Mouse (Mus musculus): ENCODE measurements around the gene Hnrnpd. TPM values are rescaled to one million over a fixed set of nuclear protein-coding genes. Genes with fewer than 3 reads are reported as not detected.
A peak's percentile ranks its signal among the peaks of the same experiment; 100 is the strongest.

Gene Hnrnpd
- polyA plus RNA-seq, 1 experiment from 2014 or later = 315 TPM

DNA sequence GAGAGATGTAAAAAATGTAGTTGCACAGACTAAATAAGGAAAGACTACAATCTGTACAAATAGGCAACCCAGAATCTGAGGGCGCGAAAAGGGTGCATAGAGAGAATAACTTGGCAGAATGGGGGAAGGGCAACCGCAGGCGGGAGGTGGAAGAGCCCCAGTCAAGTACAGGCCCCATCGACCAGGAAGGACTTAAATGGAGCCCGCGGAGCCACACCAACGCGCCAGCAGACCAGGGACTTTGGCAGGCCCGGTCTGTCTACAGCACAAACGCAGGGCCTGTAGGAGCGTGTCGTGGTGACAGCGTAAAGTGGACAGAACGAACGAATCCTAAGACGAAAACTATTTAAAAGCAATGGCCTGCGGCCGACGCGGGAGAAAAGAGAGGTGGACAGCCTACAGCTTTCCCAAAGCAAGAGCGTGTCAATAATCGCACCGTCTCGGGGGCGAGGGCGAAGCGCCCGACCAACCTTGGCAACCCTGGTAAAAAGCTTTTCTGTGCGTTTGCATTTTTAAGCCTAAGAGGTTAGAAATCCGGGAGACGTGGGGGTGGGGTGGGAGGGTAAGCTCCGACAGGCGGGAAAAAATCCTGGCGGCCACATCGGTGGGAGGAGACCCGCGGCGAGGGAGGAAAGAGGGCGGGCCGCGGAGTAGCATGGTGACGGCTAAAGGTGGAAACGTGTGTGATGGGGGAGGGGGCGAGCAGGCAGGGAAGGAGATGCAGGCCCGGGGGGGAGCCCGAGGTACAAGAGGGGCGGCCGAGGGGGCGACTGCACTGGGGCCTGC lies 1.0 kb downstream of the Hnrnpd start:
- peak overlapping the region; percentile 99 for H3K27ac ChIP-seq (replicated peaks; ENCODE audit: low read depth, low read length)
- peak overlapping the region; percentile 99 for H3K9ac ChIP-seq (replicated peaks; ENCODE audit: low read length)
- no peaks in the 10 kb centered on the region for H3K9me3 ChIP-seq (replicated peaks; ENCODE audit: control insufficient read depth, low read length)
- no peaks in the 10 kb centered on the region for H3K27me3 ChIP-seq (ENCODE audit: control insufficient read depth, insufficient read depth, low read length)
- no peaks in the 10 kb centered on the region for H3K4me1 ChIP-seq (ENCODE audit: control insufficient read depth, insufficient read depth, low read length)
- peak overlapping the region; percentile 69 for H3K4me2 ChIP-seq (ENCODE audit: low read depth, low read length)
- peak overlapping the region; percentile 84 for H3K4me3 ChIP-seq (ENCODE audit: low read depth, low read length)
- ATAC-seq (replicated peaks; ENCODE audit: insufficient number of reproducible peaks, low FRiP score, low TSS enrichment, low read depth) (peak; percentile 54), DNase-seq (ENCODE audit: low spot score) (peak; percentile 86)
- no peaks in the 10 kb centered on the region for H3K36me3 ChIP-seq (replicated peaks; ENCODE audit: control insufficient read depth, insufficient read depth, low read depth, low read length)
- WGBS = under 1% methylated on average over 45 of the region's 50 CpGs

DNA sequence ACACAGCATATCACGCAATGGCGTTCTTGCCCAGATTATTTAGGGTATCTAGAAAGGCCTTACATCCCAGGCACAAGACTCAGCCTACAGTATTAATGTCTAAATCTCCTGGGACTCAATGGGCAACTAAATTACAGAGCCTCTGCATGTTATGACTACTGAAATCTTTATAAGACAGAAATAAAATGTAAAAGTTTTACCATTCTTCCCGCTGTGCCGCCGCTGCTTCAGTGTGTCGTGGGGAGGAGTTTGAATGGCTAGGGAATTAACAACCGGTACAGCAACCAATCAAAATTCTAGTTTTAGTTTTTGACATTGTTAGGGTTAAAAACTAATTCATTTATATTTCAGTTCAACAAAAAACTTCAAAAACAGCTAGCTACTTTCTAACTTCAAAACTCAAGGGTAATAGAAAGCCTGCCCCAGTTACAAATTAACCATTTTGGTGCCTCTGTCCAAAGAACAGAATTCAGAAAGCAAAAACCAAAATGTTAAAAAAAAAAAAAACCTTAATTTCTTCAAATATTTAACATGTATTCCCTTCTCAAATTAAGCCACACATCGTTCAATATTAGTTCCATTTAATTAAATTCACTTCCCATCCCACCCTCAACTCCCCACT lies 2.3 kb downstream of the Hnrnpd start:
- DNase-seq (ENCODE audit: low spot score) (peak; percentile 36), ATAC-seq (replicated peaks; ENCODE audit: insufficient number of reproducible peaks, low FRiP score, low TSS enrichment, low read depth) (no peak)
- no peak overlapping the region for H3K27ac ChIP-seq (replicated peaks; ENCODE audit: low read depth, low read length)
- peak overlapping the region; percentile 69 for H3K4me2 ChIP-seq (ENCODE audit: low read depth, low read length)
- peak overlapping the region; percentile 84 for H3K4me3 ChIP-seq (ENCODE audit: low read depth, low read length)
- no peaks in the 10 kb centered on the region for H3K9me3 ChIP-seq (replicated peaks; ENCODE audit: control insufficient read depth, low read length)
- H3K9ac ChIP-seq (replicated peaks; ENCODE audit: low read length) = peak overlapping the region; percentile 99
- H3K36me3 ChIP-seq (replicated peaks; ENCODE audit: control insufficient read depth, insufficient read depth, low read depth, low read length) = no peaks in the 10 kb centered on the region
- WGBS = 21% methylated on average over 8 of the region's 8 CpGs
- no peaks in the 10 kb centered on the region for H3K4me1 ChIP-seq (ENCODE audit: control insufficient read depth, insufficient read depth, low read length)
- no peaks in the 10 kb centered on the region for H3K27me3 ChIP-seq (ENCODE audit: control insufficient read depth, insufficient read depth, low read length)

DNA sequence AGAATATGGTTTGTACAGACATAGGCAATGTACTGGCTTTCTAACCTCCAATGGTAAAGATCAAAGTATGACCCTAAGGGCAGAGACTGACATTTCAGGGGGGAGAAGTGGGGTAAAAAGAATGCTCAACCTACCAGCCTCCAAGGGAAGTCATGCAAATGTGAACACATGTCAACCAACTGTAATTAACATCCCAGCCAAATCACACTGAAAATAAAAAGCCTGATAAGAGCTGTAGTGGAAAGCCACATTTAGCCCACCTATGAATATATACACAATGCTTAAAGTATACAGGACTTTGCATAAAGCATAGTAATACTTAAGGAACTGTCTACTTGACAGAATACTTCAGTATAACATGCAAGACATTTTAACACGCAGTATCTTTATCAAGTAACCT lies 3.0 kb downstream of the Hnrnpd start:
- H3K27ac ChIP-seq (replicated peaks; ENCODE audit: low read depth, low read length) = no peak overlapping the region
- WGBS = 76% methylated on average over 1 of the region's 1 CpGs
- H3K4me3 ChIP-seq (ENCODE audit: low read depth, low read length) = peak overlapping the region; percentile 21
- ATAC-seq (replicated peaks; ENCODE audit: insufficient number of reproducible peaks, low FRiP score, low TSS enrichment, low read depth) (no peak), DNase-seq (ENCODE audit: low spot score) (no peak)
- H3K9ac ChIP-seq (replicated peaks; ENCODE audit: low read length) = no peak overlapping the region
- peak overlapping the region; percentile 45 for H3K4me2 ChIP-seq (ENCODE audit: low read depth, low read length)
- H3K4me1 ChIP-seq (ENCODE audit: control insufficient read depth, insufficient read depth, low read length) = no peaks in the 10 kb centered on the region
- H3K9me3 ChIP-seq (replicated peaks; ENCODE audit: control insufficient read depth, low read length) = no peaks in the 10 kb centered on the region
- H3K27me3 ChIP-seq (ENCODE audit: control insufficient read depth, insufficient read depth, low read length) = no peaks in the 10 kb centered on the region
- H3K36me3 ChIP-seq (replicated peaks; ENCODE audit: control insufficient read depth, insufficient read depth, low read depth, low read length) = no peaks in the 10 kb centered on the region; the same call in 1 of the 2 replicates

DNA sequence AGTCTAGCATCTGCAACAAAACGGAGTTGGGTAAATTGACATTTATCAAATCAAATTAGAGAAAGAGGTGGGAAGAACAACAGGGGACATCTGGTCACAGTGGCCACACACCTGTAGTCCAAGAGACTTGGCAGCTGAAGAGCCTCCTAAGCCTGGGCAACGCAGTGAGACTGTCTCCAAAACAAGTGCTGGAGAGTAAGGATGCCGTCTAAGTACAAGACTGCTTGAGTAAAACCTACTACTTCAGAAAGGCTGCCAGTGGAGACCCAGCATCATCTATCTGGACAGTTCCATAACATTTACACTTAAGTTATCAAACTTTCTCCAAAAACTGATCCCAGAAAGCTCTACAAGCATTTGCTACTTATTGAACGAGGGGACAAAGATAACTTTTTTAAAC lies 3.7 kb downstream of the Hnrnpd start:
- ATAC-seq (replicated peaks; ENCODE audit: insufficient number of reproducible peaks, low FRiP score, low TSS enrichment, low read depth) = no peak
- Histone ChIP-seq H3K9ac (replicated peaks; ENCODE audit: low read length) (no peak overlapping the region), H3K9me3 (replicated peaks; ENCODE audit: control insufficient read depth, low read length) (no peaks in the 10 kb centered on the region), H3K27ac (replicated peaks; ENCODE audit: low read depth, low read length) (no peak overlapping the region), H3K4me3 (ENCODE audit: low read depth, low read length) (no peak overlapping the region), H3K36me3 (replicated peaks; ENCODE audit: control insufficient read depth, insufficient read depth, low read depth, low read length) (no peaks in the 10 kb centered on the region; the same call in 1 of the 2 replicates), H3K4me2 (ENCODE audit: low read depth, low read length) (no peak overlapping the region), H3K27me3 (ENCODE audit: control insufficient read depth, insufficient read depth, low read length) (no peaks in the 10 kb centered on the region), H3K4me1 (ENCODE audit: control insufficient read depth, insufficient read depth, low read length) (no peaks in the 10 kb centered on the region)
- no peak for DNase-seq (ENCODE audit: low spot score)
- WGBS = 68% methylated on average over 4 of the region's 4 CpGs

DNA sequence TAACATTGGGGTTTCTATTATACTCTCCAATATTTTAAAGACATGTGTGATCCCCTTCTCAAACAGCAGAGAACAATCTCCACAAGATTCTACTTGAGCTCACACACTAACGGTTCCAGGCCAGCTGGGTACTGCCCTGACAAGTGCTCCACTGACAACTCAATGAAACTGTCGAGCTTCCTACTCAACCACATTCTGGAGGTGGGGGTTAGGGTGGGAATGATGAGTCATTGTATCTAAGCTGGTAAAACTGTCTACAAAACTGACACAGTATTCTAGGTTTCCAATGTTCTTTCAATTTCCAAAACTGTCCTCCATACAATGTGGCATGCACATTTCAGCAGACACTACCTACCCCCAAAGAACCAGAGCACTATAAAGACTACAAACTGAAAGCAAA lies 4.8 kb downstream of the Hnrnpd start:
- Histone ChIP-seq H3K27ac (replicated peaks; ENCODE audit: low read depth, low read length) (no peak overlapping the region), H3K27me3 (ENCODE audit: control insufficient read depth, insufficient read depth, low read length) (no peaks in the 10 kb centered on the region), H3K9ac (replicated peaks; ENCODE audit: low read length) (no peak overlapping the region), H3K4me2 (ENCODE audit: low read depth, low read length) (no peak overlapping the region), H3K9me3 (replicated peaks; ENCODE audit: control insufficient read depth, low read length) (no peaks in the 10 kb centered on the region), H3K36me3 (replicated peaks; ENCODE audit: control insufficient read depth, insufficient read depth, low read depth, low read length) (no peaks in the 10 kb centered on the region; the same call in 1 of the 2 replicates), H3K4me1 (ENCODE audit: control insufficient read depth, insufficient read depth, low read length) (no peaks in the 10 kb centered on the region), H3K4me3 (ENCODE audit: low read depth, low read length) (no peak overlapping the region)
- WGBS = 47% methylated on average over 2 of the region's 2 CpGs
- DNase-seq (ENCODE audit: low spot score) (no peak), ATAC-seq (replicated peaks; ENCODE audit: insufficient number of reproducible peaks, low FRiP score, low TSS enrichment, low read depth) (no peak)

DNA sequence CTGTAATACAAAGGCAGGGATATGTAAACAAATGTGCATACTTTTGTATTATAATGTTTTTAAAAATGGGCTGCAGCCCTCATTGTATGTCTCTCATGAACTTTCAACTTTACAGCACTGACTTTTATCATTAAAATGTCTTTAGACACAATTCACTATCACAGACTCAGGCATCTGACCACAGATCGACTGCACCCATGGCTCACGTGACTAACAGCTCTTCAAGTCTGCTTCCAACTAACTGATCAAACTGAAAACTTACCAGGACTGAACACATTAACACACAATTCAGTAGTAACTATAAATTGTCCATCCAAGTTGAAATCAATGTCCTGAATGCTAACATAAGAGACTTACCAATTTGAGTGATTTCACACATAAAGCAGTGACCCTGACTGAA lies 18.8 kb downstream of the Hnrnpd start:
- no peak overlapping the region for H3K27ac ChIP-seq (replicated peaks; ENCODE audit: low read depth, low read length)
- DNase-seq (ENCODE audit: low spot score) = no peak
- no peak overlapping the region for H3K9ac ChIP-seq (replicated peaks; ENCODE audit: low read length)
- H3K4me1 ChIP-seq (ENCODE audit: control insufficient read depth, insufficient read depth, low read length) = no peaks in the 10 kb centered on the region
- no peaks in the 10 kb centered on the region for H3K27me3 ChIP-seq (ENCODE audit: control insufficient read depth, insufficient read depth, low read length)
- H3K4me3 ChIP-seq (ENCODE audit: low read depth, low read length) = no peak overlapping the region
- WGBS = 87% methylated on average over 2 of the region's 2 CpGs
- no peak for ATAC-seq (replicated peaks; ENCODE audit: insufficient number of reproducible peaks, low FRiP score, low TSS enrichment, low read depth)
- no peak overlapping the region for H3K4me2 ChIP-seq (ENCODE audit: low read depth, low read length)
- peaks cover 16% of the 10 kb centered on the region for H3K36me3 ChIP-seq (replicated peaks; ENCODE audit: control insufficient read depth, insufficient read depth, low read depth, low read length)
- H3K9me3 ChIP-seq (replicated peaks; ENCODE audit: control insufficient read depth, low read length) = no peaks in the 10 kb centered on the region

DNA sequence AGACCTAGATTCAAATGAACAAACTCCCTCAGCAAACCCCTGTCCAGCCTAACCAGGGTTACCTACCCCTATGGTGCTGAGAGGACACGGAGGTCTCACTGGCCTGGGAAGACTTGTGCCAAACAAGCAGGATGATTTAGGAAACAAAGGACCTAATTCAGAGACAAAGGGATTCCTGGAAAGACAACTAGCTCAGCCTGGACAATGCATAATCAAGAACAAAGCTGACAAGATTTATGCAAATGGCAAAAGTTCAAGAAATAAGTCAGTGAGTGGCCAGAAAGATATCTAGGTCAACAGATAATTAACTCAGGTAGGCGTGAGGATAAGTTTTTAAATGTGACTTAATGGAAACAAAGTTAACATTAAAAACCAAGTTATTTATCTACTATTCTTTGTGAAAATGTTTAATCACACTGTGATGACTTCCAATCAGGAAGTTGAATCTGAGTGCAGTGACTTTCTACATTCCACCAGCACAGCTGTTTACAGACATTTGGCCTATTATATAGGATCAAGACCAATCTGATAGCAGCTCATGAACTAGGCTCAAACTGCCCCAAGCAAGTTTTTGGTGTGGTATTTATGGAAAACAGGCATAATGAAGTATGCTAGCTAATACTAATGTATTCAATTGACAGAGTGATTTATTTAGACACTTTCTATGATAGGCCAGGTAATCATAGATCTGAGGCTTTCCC lies 19.4 kb downstream of the Hnrnpd start:
- H3K27ac ChIP-seq (replicated peaks; ENCODE audit: low read depth, low read length) = no peak overlapping the region
- H3K4me1 ChIP-seq (ENCODE audit: control insufficient read depth, insufficient read depth, low read length) = no peaks in the 10 kb centered on the region
- peaks cover 16% of the 10 kb centered on the region for H3K36me3 ChIP-seq (replicated peaks; ENCODE audit: control insufficient read depth, insufficient read depth, low read depth, low read length)

DNA sequence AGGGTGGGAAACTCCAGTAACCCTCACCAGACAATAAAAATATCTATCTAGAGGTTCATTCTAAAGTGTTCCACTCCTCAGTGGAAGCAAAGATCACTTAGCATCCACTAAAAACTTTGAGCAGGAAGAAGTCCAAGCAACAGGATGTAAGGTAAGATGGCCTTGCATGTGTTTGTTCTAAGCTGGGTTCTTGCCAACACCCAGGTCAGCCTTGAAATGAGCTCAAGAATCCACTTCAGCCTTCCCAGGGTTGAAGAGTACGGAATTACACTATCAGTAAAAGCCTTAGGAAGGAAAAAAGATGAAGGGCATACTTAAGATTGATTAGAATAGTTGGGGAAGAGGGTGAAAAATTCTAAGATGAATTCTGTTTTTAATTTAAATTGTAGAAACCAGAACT lies 20.1 kb downstream of the Hnrnpd start:
- no peak for DNase-seq (ENCODE audit: low spot score)
- Histone ChIP-seq H3K9ac (replicated peaks; ENCODE audit: low read length) (no peak overlapping the region), H3K4me2 (ENCODE audit: low read depth, low read length) (no peak overlapping the region), H3K27ac (replicated peaks; ENCODE audit: low read depth, low read length) (no peak overlapping the region), H3K4me1 (ENCODE audit: control insufficient read depth, insufficient read depth, low read length) (no peaks in the 10 kb centered on the region), H3K4me3 (ENCODE audit: low read depth, low read length) (no peak overlapping the region), H3K27me3 (ENCODE audit: control insufficient read depth, insufficient read depth, low read length) (no peaks in the 10 kb centered on the region), H3K9me3 (replicated peaks; ENCODE audit: control insufficient read depth, low read length) (no peaks in the 10 kb centered on the region), H3K36me3 (replicated peaks; ENCODE audit: control insufficient read depth, insufficient read depth, low read depth, low read length) (peaks cover 11% of the 10 kb centered on the region)
- ATAC-seq (replicated peaks; ENCODE audit: insufficient number of reproducible peaks, low FRiP score, low TSS enrichment, low read depth) = no peak
- WGBS = 97% methylated on average over 1 of the region's 1 CpGs

More for the DNA sequence above, 19.4 kb downstream of the Hnrnpd start:
- no peak overlapping the region for H3K4me3 ChIP-seq (ENCODE audit: low read depth, low read length)
- ATAC-seq (replicated peaks; ENCODE audit: insufficient number of reproducible peaks, low FRiP score, low TSS enrichment, low read depth) (no peak), DNase-seq (ENCODE audit: low spot score) (no peak)
- no peaks in the 10 kb centered on the region for H3K9me3 ChIP-seq (replicated peaks; ENCODE audit: control insufficient read depth, low read length)
- no peaks in the 10 kb centered on the region for H3K27me3 ChIP-seq (ENCODE audit: control insufficient read depth, insufficient read depth, low read length)
- H3K4me2 ChIP-seq (ENCODE audit: low read depth, low read length) = no peak overlapping the region
- no peak overlapping the region for H3K9ac ChIP-seq (replicated peaks; ENCODE audit: low read length)
- WGBS = 77% methylated on average over 2 of the region's 2 CpGs
